Mouse (Mus musculus) heart, adult 2 months (tissue): ENCODE data around the gene Myh3.

Source experiments
- CTCF ChIP-seq: fragments of 200-600 bp; IDR thresholded peaks from 2 replicates; pipeline ENCODE4 v1.8.1; 2022; ENCODE audit warnings: antibody characterized with exemption, mild to moderate bottlenecking, moderate library complexity
- EP300 ChIP-seq: fragments of 200-500 bp; IDR thresholded peaks from 2 replicates; pipeline ENCODE4 v1.6.1; 2011; ENCODE audit warnings: low read depth, low read length, control low read depth; ENCODE audit not compliant: insufficient read depth
- POLR2A ChIP-seq: fragments of 200-500 bp; IDR thresholded peaks from 2 replicates; pipeline ENCODE4 v1.6.1; 2011; ENCODE audit warnings: mild to moderate bottlenecking, low read depth, low read length, control low read depth; ENCODE audit not compliant: insufficient read depth

GRCm38 (mm10) chr11:67097709-67098108, 19.6 kb downstream of the Myh3 start:
- TF ChIP-seq CTCF, result no peak
- TF ChIP-seq POLR2A, result no peak
- no peak for TF ChIP-seq EP300
